Mouse (Mus musculus) ES-Bruce4 (cell line): ENCODE results near the gene Shroom3. TPM values are rescaled to one million over a fixed set of nuclear protein-coding genes. Genes with fewer than 3 reads are reported as not detected.

Experiments used
- H3K27ac ChIP-seq: 2 replicates; pipeline ENCODE4 v1.5.1; 2012; ENCODE audit warnings: low read length, inconsistent platforms; ENCODE audit not compliant: insufficient read depth
- H3K27me3 ChIP-seq: 2 replicates; pipeline ENCODE4 v1.6.1; 2012; ENCODE audit warnings: mild to moderate bottlenecking, low read length, inconsistent platforms; ENCODE audit not compliant: control insufficient read depth, poor library complexity, insufficient read depth, severe bottlenecking
- H3K36me3 ChIP-seq: 2 replicates; pipeline ENCODE4 v1.6.1; 2012; ENCODE audit warnings: inconsistent platforms, mild to moderate bottlenecking, low read length, moderate library complexity; ENCODE audit not compliant: control insufficient read depth, poor library complexity, insufficient read depth, severe bottlenecking
- H3K4me1 ChIP-seq: one replicate; pipeline ENCODE4 v1.8.1; 2011; ENCODE audit warnings: low read length; ENCODE audit not compliant: control insufficient read depth, insufficient read depth
- H3K4me3 ChIP-seq: 2 replicates; pipeline ENCODE4 v1.5.1; 2011; ENCODE audit warnings: low read depth, mild to moderate bottlenecking, low read length
- H3K9ac ChIP-seq: 2 replicates; pipeline ENCODE4 v1.6.1; 2012; ENCODE audit warnings: low read depth, mild to moderate bottlenecking, inconsistent platforms; ENCODE audit not compliant: poor library complexity, severe bottlenecking
- H3K9me3 ChIP-seq: replicated peaks from 2 replicates; pipeline ENCODE4 v1.6.1; 2012; ENCODE audit warnings: mild to moderate bottlenecking, low read length, inconsistent platforms; ENCODE audit not compliant: control insufficient read depth, poor library complexity, insufficient read depth, severe bottlenecking
- CTCF ChIP-seq: IDR thresholded peaks from one replicate; pipeline ENCODE4 v1.8.1; 2011; ENCODE audit warnings: low read depth, low read length
- EP300 ChIP-seq: IDR thresholded peaks from 2 replicates; pipeline ENCODE4 v1.6.1; 2011; ENCODE audit warnings: low read depth, low read length; ENCODE audit not compliant: insufficient read depth
- POLR2A ChIP-seq: IDR thresholded peaks from one replicate; pipeline ENCODE4 v1.8.1; 2011; ENCODE audit warnings: low read length; ENCODE audit not compliant: insufficient read depth
- polyA plus RNA-seq: library from polyadenylated mRNA; stranded (reverse); fragments of >200 nt; gene quantifications from 2 replicates; pipeline ENCODE4 v1.2.4, GENCODE M21; 2011; ENCODE audit warnings: low read depth; ENCODE audit not compliant: missing spikeins, insufficient read depth, insufficient read length

Gene Shroom3
- polyA plus RNA-seq, 1 experiment: 49.1 TPM

GRCm38 (mm10) chr5:92948972-92949745 is 265.9 kb downstream of the Shroom3 start:
- Histone ChIP-seq H3K36me3 (peaks cover 18% of the 10 kb centered on the region), H3K4me1 (no peaks in the 10 kb centered on the region), H3K4me3 (no peak overlapping the region), H3K27ac (no peak overlapping the region), H3K27me3 (no peaks in the 10 kb centered on the region), H3K9me3 (no peaks in the 10 kb centered on the region), H3K9ac (no peak overlapping the region)
- TF ChIP-seq EP300 (no peak), POLR2A (no peak), CTCF (no peak)

- H3K4me3 ChIP-seq: no peak overlapping the region
These were observed 267.3 kb downstream of the Shroom3 start for GRCm38 (mm10) chr5:92950583-92950982.

GRCm38 (mm10) chr5:92951079-92951478 is 267.8 kb downstream of the Shroom3 start:
- peaks cover 11% of the 10 kb centered on the region for H3K36me3 ChIP-seq

More at GRCm38 (mm10) chr5:92950583-92950982, 267.3 kb downstream of the Shroom3 start:
- H3K4me1 ChIP-seq: no peaks in the 10 kb centered on the region
- no peaks in the 10 kb centered on the region for H3K27me3 ChIP-seq
- no peak for TF ChIP-seq POLR2A
- TF ChIP-seq EP300: no peak
- no peak for TF ChIP-seq CTCF
- H3K9me3 ChIP-seq: no peaks in the 10 kb centered on the region
- H3K9ac ChIP-seq: no peak overlapping the region
- no peak overlapping the region for H3K27ac ChIP-seq
- H3K36me3 ChIP-seq: peaks cover 11% of the 10 kb centered on the region

GRCm38 (mm10) chr5:92953865-92954264 is 270.6 kb downstream of the Shroom3 start:
- peaks cover 11% of the 10 kb centered on the region for H3K36me3 ChIP-seq
- TF ChIP-seq POLR2A (no peak), CTCF (no peak), EP300 (no peak)

More at GRCm38 (mm10) chr5:92951079-92951478, 267.8 kb downstream of the Shroom3 start:
- H3K4me3 ChIP-seq: peak overlapping the region; percentile 35
- H3K27me3 ChIP-seq: no peaks in the 10 kb centered on the region
- no peaks in the 10 kb centered on the region for H3K4me1 ChIP-seq
- no peak overlapping the region for H3K27ac ChIP-seq
- TF ChIP-seq CTCF (no peak), POLR2A (no peak), EP300 (no peak)
- H3K9me3 ChIP-seq: no peaks in the 10 kb centered on the region
- H3K9ac ChIP-seq: no peak overlapping the region

GRCm38 (mm10) chr5:92954323-92954722 is 271.1 kb downstream of the Shroom3 start:
- H3K36me3 ChIP-seq: peaks cover 11% of the 10 kb centered on the region

More at GRCm38 (mm10) chr5:92953865-92954264, 270.6 kb downstream of the Shroom3 start:
- H3K4me3 ChIP-seq: no peak overlapping the region
- no peaks in the 10 kb centered on the region for H3K4me1 ChIP-seq
- H3K9me3 ChIP-seq: no peaks in the 10 kb centered on the region
- no peaks in the 10 kb centered on the region for H3K27me3 ChIP-seq
- no peak overlapping the region for H3K27ac ChIP-seq
- no peak overlapping the region for H3K9ac ChIP-seq

GRCm38 (mm10) chr5:92954827-92955475 is 271.7 kb downstream of the Shroom3 start:
- Histone ChIP-seq H3K9ac (no peak overlapping the region), H3K36me3 (peaks cover 11% of the 10 kb centered on the region), H3K27ac (no peak overlapping the region), H3K9me3 (no peaks in the 10 kb centered on the region), H3K4me1 (no peaks in the 10 kb centered on the region), H3K27me3 (no peaks in the 10 kb centered on the region), H3K4me3 (no peak overlapping the region)
- TF ChIP-seq CTCF: peak; percentile 39
- no peak for TF ChIP-seq EP300

More at GRCm38 (mm10) chr5:92954323-92954722, 271.1 kb downstream of the Shroom3 start:
- H3K9ac ChIP-seq: no peak overlapping the region
- H3K4me1 ChIP-seq: no peaks in the 10 kb centered on the region
- H3K27ac ChIP-seq: no peak overlapping the region
- H3K9me3 ChIP-seq: no peaks in the 10 kb centered on the region
- no peak overlapping the region for H3K4me3 ChIP-seq
- TF ChIP-seq EP300 (no peak), CTCF (peak; percentile 73), POLR2A (no peak)
- H3K27me3 ChIP-seq: no peaks in the 10 kb centered on the region
